Mouse (Mus musculus): ENCODE results near the gene Gm10097.

DNA sequence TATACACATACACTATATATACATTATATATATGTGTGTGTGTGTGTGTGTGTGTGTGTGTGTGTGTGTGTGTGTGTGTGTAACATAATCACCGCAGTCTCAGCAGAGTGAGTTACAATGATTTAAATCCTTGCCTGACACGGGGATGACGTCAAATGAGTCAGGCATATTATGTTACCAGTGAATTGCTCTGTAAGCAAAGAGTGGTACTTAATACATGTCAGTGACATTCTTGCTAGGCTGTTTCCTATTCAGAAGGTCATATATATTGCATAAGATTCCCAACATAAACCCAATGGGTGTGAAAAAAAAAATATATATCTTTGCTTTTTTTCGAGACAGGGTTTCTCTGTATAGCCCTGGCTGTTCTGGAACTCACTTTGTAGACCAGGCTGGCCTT is 20.1 kb downstream of the Gm10097 start:
- no peak for TF ChIP-seq POLR2A (IDR thresholded peaks at IDR 0.05; ENCODE audit: control insufficient read depth in 1 of 2, insufficient read depth in 1 of 2, low read depth in 1 of 2, low read length in 2 of 2, poor library complexity in 1 of 2)
- TF ChIP-seq CTCF (IDR thresholded peaks at IDR 0.05 in 2 of 3, conservative IDR thresholded peaks at IDR 0.05 in 1 of 3; ENCODE audit: control insufficient read depth in 1 of 3, insufficient read depth in 1 of 3, low read depth in 2 of 3, low read length in 3 of 3, poor library complexity in 1 of 3, severe bottlenecking in 1 of 3), result no peak
- TF ChIP-seq EP300 (IDR thresholded peaks at IDR 0.05; ENCODE audit: low read depth in 1 of 2, low read length in 2 of 2), result no peak
- TF ChIP-seq TBP (IDR thresholded peaks at IDR 0.05; ENCODE audit: low read depth, low read length), result no peak
- TF ChIP-seq RCOR1 (IDR thresholded peaks at IDR 0.05; ENCODE audit: low read depth, low read length), result no peak
- no peak for TF ChIP-seq USF2 (IDR thresholded peaks at IDR 0.05; ENCODE audit: borderline replicate concordance in 1 of 2, insufficient read depth in 1 of 2, low read depth in 1 of 2, low read length in 2 of 2)
- no peak for TF ChIP-seq ZNF384 (IDR thresholded peaks at IDR 0.05; ENCODE audit: low read depth, low read length)
- no peak for TF ChIP-seq HCFC1 (IDR thresholded peaks at IDR 0.05; ENCODE audit: low read depth, low read length)
- no peak for TF ChIP-seq GATA1 (IDR thresholded peaks at IDR 0.05; ENCODE audit: low read depth, low read length)
- TF ChIP-seq CHD1 (IDR thresholded peaks at IDR 0.05; ENCODE audit: low read depth, low read length), result no peak
- TF ChIP-seq BHLHE40 (IDR thresholded peaks at IDR 0.05; ENCODE audit: borderline replicate concordance, low read depth, low read length), result no peak
- no peak for TF ChIP-seq UBTF (IDR thresholded peaks at IDR 0.05; ENCODE audit: borderline replicate concordance, insufficient read depth, low read depth, low read length)
- no peak for TF ChIP-seq ZMIZ1 (IDR thresholded peaks at IDR 0.05; ENCODE audit: low read depth, low read length)
